Mouse (Mus musculus) CH12.LX (cell line): Measurements from ENCODE around the gene Gm4181.
"Not testable (repeated sequence)": the region's sequence is repeated elsewhere in the genome, so short reads cannot be mapped to it uniquely, and the experiment has no call there.

ENCODE experiments used
- CTCF ChIP-seq, 2 experiments: IDR thresholded peaks in 1 of 2; conservative IDR thresholded peaks in 1 of 2; 2 replicates each; pipeline ENCODE4 v1.5.1; 2011 to 2012; ENCODE audit warnings: low read depth in 2 of 2, low read length in 2 of 2, improper control_type of control experiment in 1 of 2, inconsistent platforms in 1 of 2, mild to moderate bottlenecking in 1 of 2, moderate library complexity in 1 of 2
- E2F4 ChIP-seq: IDR thresholded peaks from 2 replicates; pipeline ENCODE4 v1.6.1; 2011; ENCODE audit warnings: low read depth, low read length, improper control_type of control experiment; ENCODE audit not compliant: insufficient replicate concordance
- JUND ChIP-seq: conservative IDR thresholded peaks from 2 replicates; pipeline ENCODE4 v1.6.1; 2011; ENCODE audit warnings: low read depth, low read length, improper control_type of control experiment
- MAFK ChIP-seq: IDR thresholded peaks from 2 replicates; pipeline ENCODE4 v1.6.1; 2011; ENCODE audit warnings: low read length, improper control_type of control experiment; ENCODE audit not compliant: insufficient replicate concordance
- MAX ChIP-seq: IDR thresholded peaks from 2 replicates; pipeline ENCODE4 v1.6.1; 2011; ENCODE audit warnings: low read length, improper control_type of control experiment
- MXI1 ChIP-seq: IDR thresholded peaks from 2 replicates; pipeline ENCODE4 v1.6.1; 2011; ENCODE audit warnings: mild to moderate bottlenecking, low read depth, low read length, improper control_type of control experiment
- POLR2A ChIP-seq: IDR thresholded peaks from 2 replicates; pipeline ENCODE4 v1.6.1; 2011; ENCODE audit warnings: low read depth, mild to moderate bottlenecking, improper control_type of control experiment, low read length
- POLR2AphosphoS2 ChIP-seq: IDR thresholded peaks from 2 replicates; pipeline ENCODE4 v1.6.1; 2011; ENCODE audit warnings: low read depth, low read length, improper control_type of control experiment
- RCOR1 ChIP-seq: conservative IDR thresholded peaks from 2 replicates; pipeline ENCODE4 v1.6.1; 2012; ENCODE audit warnings: low read depth, mild to moderate bottlenecking, inconsistent platforms, low read length, improper control_type of control experiment
- TBP ChIP-seq: conservative IDR thresholded peaks from 2 replicates; pipeline ENCODE4 v1.6.1; 2011; ENCODE audit warnings: low read depth, low read length, improper control_type of control experiment
- TCF12 ChIP-seq: IDR thresholded peaks from 2 replicates; pipeline ENCODE4 v1.6.1; 2014; ENCODE audit warnings: low read depth, mild to moderate bottlenecking, inconsistent platforms, low read length, improper control_type of control experiment
- UBTF ChIP-seq: IDR thresholded peaks from 2 replicates; pipeline ENCODE4 v1.6.1; 2012; ENCODE audit warnings: low read depth, mild to moderate bottlenecking, inconsistent platforms, low read length, improper control_type of control experiment, moderate library complexity
- USF1 ChIP-seq: IDR thresholded peaks from 2 replicates; pipeline ENCODE4 v1.6.1; 2014; ENCODE audit warnings: low read depth, mild to moderate bottlenecking, inconsistent platforms, low read length, improper control_type of control experiment
- USF2 ChIP-seq: conservative IDR thresholded peaks from 2 replicates; pipeline ENCODE4 v1.6.1; 2011; ENCODE audit warnings: low read depth, low read length, improper control_type of control experiment

- TF ChIP-seq CTCF (conservative IDR thresholded peaks at IDR 0.05 in 1 of 2, IDR thresholded peaks at IDR 0.05 in 1 of 2; ENCODE audit: low read depth in 2 of 2, low read length in 2 of 2); POLR2AphosphoS2; USF1; RCOR1; TBP; USF2; MXI1; MAX; E2F4; UBTF; JUND; MAFK; POLR2A; TCF12: not testable (repeated sequence)
These were observed at the start of gene Gm4181 for GRCm38 (mm10) chr14:51635566-51635965.
